Mouse (Mus musculus) thymus, adult 2 months (tissue): ENCODE measurements around the gene Fcrlb.

Experiments
- CTCF ChIP-seq: fragments of 200-500 bp; IDR thresholded peaks from 2 replicates; pipeline ENCODE4 v1.5.1; 2012; ENCODE audit warnings: mild to moderate bottlenecking, control low read depth, low read length, moderate library complexity, borderline replicate concordance; ENCODE audit not compliant: control insufficient read depth, poor library complexity, insufficient read depth; ENCODE audit errors: extremely low read depth
- POLR2A ChIP-seq: fragments of 200-500 bp; IDR thresholded peaks from 2 replicates; pipeline ENCODE4 v1.6.1; 2012; ENCODE audit warnings: mild to moderate bottlenecking, low read length, control low read depth, moderate library complexity; ENCODE audit not compliant: control insufficient read depth, poor library complexity, insufficient read depth; ENCODE audit errors: extremely low read depth

DNA sequence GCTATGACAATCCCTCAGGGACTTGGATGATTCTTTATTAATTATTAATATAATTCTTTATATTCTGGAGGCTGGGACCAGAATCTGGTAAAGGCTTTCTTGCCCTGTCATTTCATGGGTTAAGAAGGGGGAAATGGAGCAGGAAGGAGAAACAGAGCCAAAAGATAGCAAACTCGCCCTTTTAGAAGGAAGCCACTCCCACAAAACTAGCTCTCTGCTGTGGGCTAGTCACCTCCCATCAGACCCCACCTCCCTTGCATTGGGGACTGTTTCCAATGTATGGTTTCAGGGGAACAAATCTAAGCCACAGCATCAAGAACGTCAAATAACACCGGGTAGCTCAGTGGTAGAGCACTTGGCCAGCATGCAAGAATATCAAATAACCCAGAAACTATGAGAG lies 45.5 kb upstream of the Fcrlb start:
- TF ChIP-seq CTCF (no peak), POLR2A (no peak)
